Mouse (Mus musculus) embryonic facial prominence, embryonic 10.5 days (tissue): ENCODE measurements around the gene Edf1. TPM values are rescaled to one million over a fixed set of nuclear protein-coding genes. Genes with fewer than 3 reads are reported as not detected.
"Not testable (repeated sequence)": the region's sequence is repeated elsewhere in the genome, so short reads cannot be mapped to it uniquely, and the experiment has no call there.

Experiments
- DNase-seq: peaks from one replicate; pipeline ENCODE4 v3.0.0-alpha.2; 2017; ENCODE audit warnings: low spot score
- H3K27ac ChIP-seq: fragments of 300-500 bp; sonication (generic); replicated peaks from 2 replicates; pipeline ENCODE4 v1.5.1; 2016; ENCODE audit warnings: mild to moderate bottlenecking
- H3K27me3 ChIP-seq: fragments of 300-500 bp; sonication (generic); replicated peaks from 2 replicates; pipeline ENCODE4 v1.6.1; 2016; ENCODE audit warnings: low read depth, mild to moderate bottlenecking; ENCODE audit not compliant: poor library complexity, severe bottlenecking
- H3K36me3 ChIP-seq: fragments of 300-500 bp; sonication (generic); replicated peaks from 2 replicates; pipeline ENCODE4 v1.6.1; 2016; ENCODE audit warnings: mild to moderate bottlenecking, moderate library complexity
- H3K4me1 ChIP-seq: fragments of 300-500 bp; sonication (generic); 2 replicates; pipeline ENCODE4 v1.6.1; 2016
- H3K4me3 ChIP-seq: fragments of 300-500 bp; sonication (generic); 2 replicates; pipeline ENCODE4 v1.5.1; 2016; ENCODE audit warnings: mild to moderate bottlenecking, moderate library complexity
- H3K9me3 ChIP-seq: fragments of 300-500 bp; sonication (generic); 2 replicates; pipeline ENCODE4 v1.6.1; 2016; ENCODE audit warnings: mild to moderate bottlenecking
- WGBS: fragments of 180-500 bp; shearing (Covaris S2); methylation state at CpG from one replicate; pipeline ENCODE4 v1.1.7; 2016; 5-methylcytosine and 5-hydroxymethylcytosine counted together
- polyA plus RNA-seq: library from polyadenylated mRNA; unstranded; fragments of >200 nt; fragmentation: Nextera tagmentation; extraction: Ambion mirVana; gene quantifications from 2 replicates; pipeline ENCODE4 v1.2.1, GENCODE M21; 2016

Gene Edf1
- polyA plus RNA-seq, 1 experiment from 2014 or later: 316 TPM

DNA sequence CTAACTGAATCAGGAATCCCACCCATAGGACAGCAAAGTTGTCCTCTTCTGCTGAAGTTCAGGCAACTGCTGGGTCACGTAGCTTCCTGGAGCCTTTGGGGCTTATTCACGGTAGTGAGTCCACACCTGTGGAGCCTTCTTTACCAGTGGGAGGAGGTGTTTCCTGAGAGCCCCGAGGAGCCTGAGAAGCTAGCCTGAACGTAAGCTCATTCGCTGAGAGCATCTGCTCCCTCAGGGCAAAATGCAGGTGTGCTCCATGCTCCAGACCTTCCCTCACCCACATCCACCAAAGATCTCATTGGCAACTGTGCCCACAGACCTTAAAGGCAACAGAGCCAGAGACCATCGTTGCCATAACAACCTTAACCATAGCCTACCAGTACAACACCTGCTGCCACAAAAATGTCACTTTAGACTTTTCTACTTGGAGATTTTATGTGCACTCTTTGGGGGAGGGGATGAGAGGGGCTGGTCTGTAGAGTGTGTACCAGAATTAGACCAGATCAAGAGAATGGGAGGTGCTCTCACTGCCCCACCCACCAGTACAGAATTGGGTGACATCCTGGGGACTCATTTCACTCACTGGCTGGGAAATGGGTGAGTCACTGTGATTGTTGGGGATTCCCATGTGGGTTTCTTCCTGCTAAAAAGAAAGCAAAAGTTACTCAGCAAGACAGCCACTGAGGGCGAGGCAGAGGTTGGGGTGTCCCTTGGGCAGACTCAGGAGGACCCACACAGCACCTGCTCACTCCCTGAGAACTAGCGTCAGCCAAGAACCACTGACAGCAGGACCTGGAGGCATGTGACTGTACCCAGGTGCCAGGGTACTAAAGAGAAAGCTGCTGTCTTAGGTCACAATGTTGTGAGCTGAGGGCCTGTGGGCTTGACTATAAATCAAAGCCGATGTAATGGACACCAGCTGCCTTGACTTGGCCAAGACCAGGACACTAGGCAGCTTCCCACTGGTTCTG lies 8.3 kb upstream of the Edf1 start:
- 79% methylated on average over 9 of the region's 9 CpGs for WGBS
- H3K27ac ChIP-seq: 0 out of 2 replicates have a peak overlapping the region, but pooled peaks have one; percentile 25
- H3K27me3 ChIP-seq: no peaks in the 10 kb centered on the region
- no peaks in the 10 kb centered on the region for H3K9me3 ChIP-seq
- peaks cover 16% of the 10 kb centered on the region for H3K4me1 ChIP-seq
- no peak for DNase-seq
- H3K36me3 ChIP-seq: peaks cover 8% of the 10 kb centered on the region; the same call in 1 of the 2 replicates
- H3K4me3 ChIP-seq: no peak overlapping the region

DNA sequence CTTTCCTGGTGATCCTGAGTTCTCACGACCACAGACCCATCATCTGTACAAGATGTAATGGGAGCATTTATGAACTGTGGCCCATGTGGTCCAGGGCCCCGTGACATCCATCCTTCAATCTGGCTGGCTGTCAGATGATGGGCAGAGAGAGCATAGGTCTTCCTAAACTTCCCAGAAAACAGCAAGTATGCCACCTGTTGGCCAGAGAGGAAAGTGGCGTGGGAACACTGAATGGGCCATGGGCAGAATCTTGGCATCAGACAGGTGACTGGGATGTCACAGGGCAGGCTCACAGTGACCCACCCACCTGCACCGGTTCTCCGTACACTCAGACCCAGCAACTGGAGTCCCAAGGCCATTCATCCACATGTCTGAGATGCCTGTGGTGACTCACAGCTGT lies 6.5 kb upstream of the Edf1 start:
- peak; percentile 35 for DNase-seq
- H3K27me3 ChIP-seq: no peaks in the 10 kb centered on the region
- no peak overlapping the region for H3K27ac ChIP-seq
- H3K4me3 ChIP-seq: no peak overlapping the region
- H3K9me3 ChIP-seq: no peaks in the 10 kb centered on the region
- H3K36me3 ChIP-seq: no peaks in the 10 kb centered on the region
- H3K4me1 ChIP-seq: 0 out of 2 replicates have a peak, but pooled peaks cover 4% of the 10 kb centered on the region
- 39% methylated on average over 5 of the region's 5 CpGs for WGBS

DNA sequence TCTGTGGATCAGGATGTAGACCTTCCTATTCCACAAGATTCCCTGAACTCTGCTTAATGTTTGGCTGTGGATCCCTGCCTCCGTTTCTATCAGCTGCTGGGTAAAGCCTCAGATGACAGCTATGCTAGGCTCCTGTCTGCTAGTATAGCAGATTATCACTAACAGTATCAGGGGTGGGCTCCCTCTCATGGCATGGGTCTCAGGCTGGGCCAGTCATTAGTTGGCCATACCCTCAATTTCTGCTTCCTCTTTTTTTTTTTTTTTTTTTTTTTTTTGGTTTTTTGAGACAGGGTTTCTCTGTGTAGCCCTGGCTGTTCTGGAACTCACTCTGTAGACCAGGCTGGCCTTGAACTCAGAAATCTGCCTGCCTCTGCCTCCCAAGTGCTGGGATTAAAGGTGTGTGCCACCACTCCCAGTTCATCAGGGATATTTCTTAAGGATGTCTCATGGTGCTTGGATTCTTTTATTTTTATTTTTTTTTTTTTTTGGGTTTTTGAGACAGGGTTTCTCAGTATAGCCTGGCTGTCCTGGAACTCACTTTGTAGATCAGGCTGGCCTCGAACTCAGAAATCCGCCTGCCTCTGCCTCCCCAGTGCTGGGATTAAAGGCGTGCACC lies 4.4 kb upstream of the Edf1 start:
- not testable (repeated sequence) for H3K27me3 ChIP-seq, H3K9me3 ChIP-seq, H3K36me3 ChIP-seq, DNase-seq, H3K27ac ChIP-seq, H3K4me3 ChIP-seq
- peaks cover 15% of the 10 kb centered on the region for H3K4me1 ChIP-seq
- 94% methylated on average over 4 of the region's 4 CpGs for WGBS

DNA sequence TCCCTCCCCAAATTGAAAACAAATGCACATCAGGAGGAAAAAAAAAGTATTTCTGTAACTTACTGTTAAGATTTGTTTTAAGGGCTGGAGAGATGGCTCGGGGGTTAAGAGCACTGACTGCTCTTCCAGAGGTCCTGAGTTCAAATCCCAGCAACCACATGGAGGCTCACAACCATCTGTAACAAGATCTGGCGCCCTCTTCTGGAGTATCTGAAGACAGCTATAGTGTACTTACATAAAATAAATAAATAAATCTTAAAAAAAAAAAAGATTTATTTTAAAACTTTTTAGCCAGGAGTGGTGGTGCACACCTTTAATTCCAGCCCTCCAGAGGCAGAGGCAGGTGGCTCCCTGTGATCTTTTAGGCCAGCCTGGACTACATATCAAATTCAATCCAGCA lies 2.2 kb upstream of the Edf1 start:
- H3K9me3 ChIP-seq, H3K27me3 ChIP-seq, H3K27ac ChIP-seq, DNase-seq, H3K4me3 ChIP-seq: not testable (repeated sequence)
- Histone ChIP-seq H3K36me3 (peaks cover 11% of the 10 kb centered on the region), H3K4me1 (peaks cover 27% of the 10 kb centered on the region)
- WGBS: 49% methylated on average over 2 of the region's 2 CpGs

DNA sequence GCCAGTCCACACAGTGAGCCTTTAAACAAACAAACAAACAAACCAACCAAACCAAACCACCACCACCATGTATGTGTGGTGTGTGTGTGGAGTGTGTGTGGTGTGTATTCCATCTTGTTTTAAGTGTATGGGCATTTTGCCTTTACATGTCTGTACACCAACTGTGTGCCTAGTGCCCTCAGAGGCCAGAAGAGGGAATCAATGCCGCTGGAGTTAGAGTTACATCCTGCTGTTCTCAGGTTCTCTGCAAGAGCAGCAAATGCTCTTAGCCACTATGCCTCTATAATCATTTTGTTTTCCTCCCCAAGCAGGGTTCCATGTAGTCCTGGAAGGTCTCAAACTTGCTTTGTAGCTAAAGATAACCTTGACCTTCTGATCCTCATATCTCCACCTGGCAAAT lies 1.4 kb upstream of the Edf1 start:
- H3K9me3 ChIP-seq: no peaks in the 10 kb centered on the region
- H3K4me1 ChIP-seq: peaks cover 27% of the 10 kb centered on the region
- DNase-seq: no peak
- H3K27me3 ChIP-seq: no peaks in the 10 kb centered on the region
- 62% methylated on average over 1 of the region's 1 CpGs for WGBS
- H3K36me3 ChIP-seq: peaks cover 20% of the 10 kb centered on the region
- H3K4me3 ChIP-seq: no peak overlapping the region
- H3K27ac ChIP-seq: no peak overlapping the region

DNA sequence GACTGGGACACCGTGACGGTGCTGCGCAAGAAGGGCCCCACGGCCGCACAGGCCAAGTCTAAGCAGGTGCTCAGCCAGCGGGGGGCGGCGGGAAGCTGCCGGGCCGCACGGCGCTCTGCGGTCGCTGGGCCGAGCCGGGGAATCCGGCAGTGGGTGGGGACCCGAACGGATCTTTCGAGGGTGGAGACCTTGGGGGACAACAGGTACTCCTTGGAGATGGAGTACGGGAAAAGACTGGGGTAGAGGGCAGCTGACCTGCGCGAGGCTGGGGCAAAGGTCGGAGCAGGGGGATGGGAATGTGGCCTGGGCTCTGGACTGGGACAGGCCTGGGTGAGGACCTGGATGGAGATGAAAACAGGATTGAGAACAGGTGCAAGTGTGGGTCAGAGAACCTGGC lies 315 bp downstream of the Edf1 start:
- Histone ChIP-seq H3K36me3 (peaks cover 36% of the 10 kb centered on the region), H3K4me1 (peaks cover 27% of the 10 kb centered on the region), H3K27me3 (no peaks in the 10 kb centered on the region), H3K27ac (peak overlapping the region; percentile 88), H3K9me3 (no peaks in the 10 kb centered on the region), H3K4me3 (peak overlapping the region; percentile 89)
- DNase-seq: no peak
- under 1% methylated on average over 24 of the region's 24 CpGs for WGBS

DNA sequence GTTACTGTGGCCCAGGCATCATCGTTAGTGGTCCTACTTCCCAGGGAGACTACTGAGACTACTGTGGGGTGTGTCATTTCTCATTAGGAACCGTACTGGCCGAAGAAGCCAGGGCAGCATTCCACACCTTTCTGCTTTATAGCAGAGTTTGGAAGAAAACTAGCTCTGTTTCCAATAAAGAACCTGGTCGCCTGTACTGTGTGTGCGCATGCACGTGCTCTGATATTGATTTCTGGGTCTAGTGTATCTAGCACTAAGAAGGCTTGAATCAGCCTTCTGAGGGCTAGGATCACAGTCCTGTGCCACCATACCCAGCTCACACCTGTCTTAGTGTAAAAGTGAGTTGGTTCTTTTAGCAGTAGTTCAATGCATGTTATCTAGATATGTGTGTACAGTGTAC lies 1.1 kb downstream of the Edf1 start:
- no peak for DNase-seq
- Histone ChIP-seq H3K36me3 (peaks cover 44% of the 10 kb centered on the region), H3K4me3 (peak overlapping the region; percentile 89), H3K27ac (no peak overlapping the region; the same call in 1 of the 2 replicates), H3K9me3 (no peaks in the 10 kb centered on the region), H3K4me1 (peaks cover 27% of the 10 kb centered on the region), H3K27me3 (no peaks in the 10 kb centered on the region)
- WGBS: 75% methylated on average over 6 of the region's 6 CpGs

DNA sequence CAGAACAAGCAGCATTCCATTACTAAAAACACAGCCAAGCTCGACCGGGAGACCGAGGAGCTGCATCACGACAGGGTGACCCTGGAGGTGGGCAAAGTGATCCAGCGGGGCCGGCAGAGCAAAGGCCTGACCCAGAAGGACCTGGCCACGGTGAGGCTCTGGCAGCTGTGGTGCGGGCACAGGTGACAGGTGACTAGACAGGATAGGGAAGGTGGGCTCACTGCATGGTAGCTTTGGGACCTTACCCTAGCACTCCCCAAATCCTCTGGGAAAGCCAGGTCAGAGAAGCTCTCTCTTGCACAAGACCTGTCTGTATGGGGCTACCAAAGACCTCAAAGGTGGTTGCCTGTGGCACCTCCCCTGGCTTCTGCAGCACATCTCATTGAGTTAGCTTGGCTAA lies 2.9 kb downstream of the Edf1 start:
- Histone ChIP-seq H3K4me1 (peaks cover 27% of the 10 kb centered on the region), H3K27me3 (no peaks in the 10 kb centered on the region), H3K9me3 (no peaks in the 10 kb centered on the region), H3K27ac (no peak overlapping the region), H3K4me3 (0 out of 2 replicates have a peak overlapping the region, but pooled peaks have one; percentile 11), H3K36me3 (peaks cover 62% of the 10 kb centered on the region)
- DNase-seq: no peak
- 84% methylated on average over 8 of the region's 8 CpGs for WGBS

DNA sequence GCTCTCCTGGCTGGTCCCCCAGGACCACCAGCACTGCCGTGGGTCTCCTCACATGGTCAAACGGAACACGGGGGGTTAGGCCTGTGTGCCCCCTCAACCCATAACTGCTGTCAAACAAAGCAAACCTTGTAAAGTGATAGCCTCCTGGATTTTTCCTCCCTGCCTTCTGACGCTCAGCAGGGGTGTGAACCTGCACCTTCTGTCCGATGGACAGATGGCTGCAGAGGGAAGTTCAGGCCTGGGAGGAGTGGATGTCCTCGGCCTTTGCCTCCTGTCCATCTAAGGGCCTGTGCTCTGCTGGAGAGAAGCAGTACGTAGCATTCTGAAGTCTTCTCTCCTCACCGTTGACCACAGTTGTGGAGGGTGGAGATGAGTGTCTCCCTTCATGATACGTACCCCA lies 4.3 kb downstream of the Edf1 start:
- Histone ChIP-seq H3K9me3 (no peaks in the 10 kb centered on the region), H3K4me3 (no peak overlapping the region), H3K27me3 (no peaks in the 10 kb centered on the region), H3K27ac (no peak overlapping the region), H3K4me1 (peaks cover 21% of the 10 kb centered on the region), H3K36me3 (peaks cover 76% of the 10 kb centered on the region)
- DNase-seq: no peak
- 83% methylated on average over 9 of the region's 9 CpGs for WGBS

DNA sequence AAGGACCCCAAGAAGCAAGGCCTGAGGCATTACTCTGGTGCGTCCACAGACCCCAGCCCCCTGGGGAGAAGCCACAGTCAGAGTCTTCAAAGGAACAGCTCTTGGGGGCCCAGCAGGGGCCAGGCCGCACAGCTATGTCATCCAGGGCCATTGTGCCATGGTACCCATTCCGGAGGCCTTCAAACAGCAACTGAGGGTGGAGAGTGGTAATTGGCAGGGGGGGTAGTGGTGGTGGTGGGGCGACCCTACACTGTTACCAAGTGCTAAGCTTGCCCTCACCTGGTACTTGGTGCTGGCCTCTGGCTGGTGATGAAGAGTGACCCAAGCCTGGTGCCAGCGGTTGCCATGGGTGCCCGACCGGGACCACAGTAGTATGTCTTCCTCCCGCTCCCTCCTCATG lies 8.1 kb downstream of the Edf1 start:
- Histone ChIP-seq H3K27ac (no peak overlapping the region), H3K4me3 (no peak overlapping the region), H3K36me3 (peaks cover 100% of the 10 kb centered on the region), H3K27me3 (no peaks in the 10 kb centered on the region), H3K4me1 (no peaks in the 10 kb centered on the region), H3K9me3 (no peaks in the 10 kb centered on the region)
- 88% methylated on average over 8 of the region's 8 CpGs for WGBS
- no peak for DNase-seq

DNA sequence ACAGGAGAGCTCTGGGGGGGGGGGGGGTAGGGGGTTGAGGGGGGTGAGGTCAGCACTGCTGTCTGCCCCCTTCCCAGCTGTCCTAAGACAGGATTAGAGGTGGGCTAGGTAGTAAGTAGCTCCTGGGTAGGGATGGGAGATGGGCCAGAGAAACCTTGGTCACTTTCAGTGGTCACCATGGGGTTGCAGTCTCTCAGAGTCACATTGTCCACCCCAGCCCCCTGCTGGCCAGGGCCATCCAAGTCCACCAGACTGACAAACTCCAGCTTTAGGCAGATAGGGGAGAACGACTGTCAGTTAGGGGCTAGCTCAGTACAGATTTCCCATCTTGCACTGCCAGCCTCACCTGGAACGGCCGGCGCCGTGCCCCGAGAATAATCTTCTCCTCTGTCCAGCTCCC lies 8.9 kb downstream of the Edf1 start:
- Histone ChIP-seq H3K36me3 (peaks cover 100% of the 10 kb centered on the region), H3K4me3 (no peak overlapping the region), H3K9me3 (no peaks in the 10 kb centered on the region), H3K4me1 (no peaks in the 10 kb centered on the region), H3K27ac (no peak overlapping the region), H3K27me3 (no peaks in the 10 kb centered on the region)
- WGBS: 87% methylated on average over 6 of the region's 6 CpGs
- DNase-seq: no peak

DNA sequence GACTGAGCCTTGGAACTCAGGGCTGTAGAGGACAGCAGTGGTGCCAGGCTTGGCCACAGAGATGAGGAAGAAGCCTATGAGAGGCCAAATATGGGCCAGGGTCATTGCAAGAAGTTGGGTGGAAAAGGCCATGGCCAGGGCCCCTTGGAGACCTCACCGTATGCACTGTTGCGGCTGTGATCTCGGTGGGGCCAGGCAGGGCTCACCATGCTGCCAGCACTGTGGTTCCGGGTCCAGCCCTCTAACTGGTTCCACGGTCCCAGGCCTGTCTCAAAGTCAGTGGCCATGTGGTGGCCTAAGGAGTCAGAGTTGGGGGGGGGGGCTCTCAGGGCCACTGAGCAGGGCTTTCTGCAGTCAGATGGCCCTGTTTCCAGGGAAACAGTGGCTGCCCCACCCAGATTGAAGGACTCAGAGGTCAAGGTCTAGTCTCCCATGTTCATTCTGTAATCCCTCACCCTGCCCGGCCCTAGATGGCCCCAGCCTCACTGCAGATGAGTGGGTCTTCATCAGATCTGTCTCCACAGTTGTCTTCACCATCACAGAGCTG lies 10.9 kb downstream of the Edf1 start:
- Histone ChIP-seq H3K4me1 (peaks cover 7% of the 10 kb centered on the region), H3K36me3 (peaks cover 98% of the 10 kb centered on the region), H3K9me3 (no peaks in the 10 kb centered on the region), H3K27me3 (no peaks in the 10 kb centered on the region), H3K4me3 (no peak overlapping the region), H3K27ac (no peak overlapping the region)
- DNase-seq: no peak
- 93% methylated on average over 6 of the region's 6 CpGs for WGBS
